Mouse (Mus musculus) E14TG2a.4 (cell line): Measurements from ENCODE around the gene Gli2.

ENCODE experiments used
- CTCF ChIP-seq: conservative IDR thresholded peaks from 2 replicates; pipeline ENCODE4 v1.5.1; 2014; ENCODE audit warnings: low read length
- NANOG ChIP-seq: IDR thresholded peaks from 2 replicates; pipeline ENCODE4 v1.6.1; 2014; ENCODE audit warnings: borderline replicate concordance, low read length, mixed read lengths
- POU5F1 ChIP-seq: IDR thresholded peaks from 2 replicates; pipeline ENCODE4 v1.6.1; 2014; ENCODE audit warnings: low read length, borderline replicate concordance

GRCm38 (mm10) chr1:118858101-118858500, 195.3 kb downstream of the Gli2 start:
- TF ChIP-seq CTCF (no peak), POU5F1 (no peak), NANOG (no peak)
